Comparison of ENCODE assay signal across 8 mouse cellular contexts in the genomic region with DNA sequence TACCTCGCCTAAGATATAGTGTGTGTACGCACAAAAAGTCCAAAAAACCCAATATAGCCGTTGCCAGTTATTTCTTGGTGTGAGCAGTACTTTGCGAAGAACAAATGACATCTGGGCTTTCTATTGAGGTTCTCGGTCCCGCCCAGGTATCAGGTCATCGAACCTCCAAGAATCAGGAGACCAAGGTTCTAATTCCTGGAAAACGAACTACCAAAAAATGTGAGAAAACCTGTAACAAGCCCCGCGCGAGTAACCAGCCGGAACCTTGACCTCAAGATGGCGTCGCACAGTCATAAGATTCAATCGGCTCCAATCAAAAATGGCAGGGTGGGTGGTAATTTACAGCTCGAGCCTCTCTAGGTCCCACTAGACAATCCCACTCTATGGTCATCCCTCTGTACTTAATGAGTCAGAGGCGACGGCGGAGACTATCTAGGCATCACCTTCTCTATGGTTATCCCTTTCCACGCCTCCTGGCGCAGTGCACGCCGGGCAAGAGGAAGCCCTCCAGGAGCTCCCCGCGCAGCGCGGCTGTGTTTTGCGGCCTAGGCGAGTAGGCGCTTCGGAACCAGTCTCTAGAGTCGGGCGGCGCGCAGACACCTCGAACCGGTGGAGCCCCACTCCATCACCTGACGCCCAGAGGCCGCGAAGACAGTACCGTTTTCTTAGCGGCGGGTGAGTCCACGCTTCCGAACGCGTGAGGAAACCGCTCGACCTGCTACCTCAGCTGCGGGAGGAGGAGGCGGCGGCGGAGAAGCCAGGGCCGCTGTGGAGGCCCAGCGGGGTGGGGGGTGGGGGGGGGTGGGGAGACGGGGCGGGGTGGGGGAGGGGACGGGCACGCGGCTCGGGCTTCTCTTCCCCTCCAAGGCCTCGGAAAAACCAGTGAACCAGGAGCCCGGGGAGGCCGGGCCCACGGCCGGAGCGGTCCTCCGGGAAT. TPM values are rescaled to one million over a fixed set of nuclear protein-coding genes. Genes with fewer than 3 reads are reported as not detected.
DNase-seq lines count a peak whose midpoint lies in the region; ATAC-seq lines count a peak whose summit lies in the region.

No protein-coding gene starts in this region.

- ATAC-seq in megakaryocyte progenitor cell, adult 5-6 weeks (replicated peaks; ENCODE audit: poor library complexity) = peak; percentile 99

- peak; percentile 97 for DNase-seq in adipocyte (ENCODE audit: low spot score)
- DNase-seq in embryo, embryonic 10 days (ENCODE audit: low spot score) = peak; percentile 99
- DNase-seq in gastrocnemius, postnatal 10 days = peak; percentile 90
- DNase-seq in induced T-regulatory cell, adult 2 months (ENCODE audit: low read depth) = peak; percentile 99
- peak; percentile 98 to 99 for DNase-seq in left cerebral cortex, adult 9 months (ENCODE audit: low spot score in 2 of 2)
- peak; percentile 92 for DNase-seq in right cerebral cortex, postnatal 14 days
- peak; percentile 92 to 97 for DNase-seq in urinary bladder, postnatal 36 days (ENCODE audit: low spot score in 2 of 2)

RNA-seq across cellular contexts. Expression of a gene that starts 1.0 kb away (rescaled TPM):
- total RNA-seq in gastrocnemius, postnatal 10 days (2021) = 10 to 100 TPM; 54.6 to 75.1 TPM
- 198 and 253 TPM in 2 replicates for total RNA-seq in megakaryocyte progenitor cell, adult 5-6 weeks (2015)
- total RNA-seq in megakaryocyte progenitor cell, adult 5-6 weeks (2017) = 166 and 257 TPM in 2 replicates

RNA-seq across cellular contexts. Expression of a gene that starts 35.0 kb away (rescaled TPM):
- 10 to 100 TPM; 16.5 to 17.7 TPM for total RNA-seq in gastrocnemius, postnatal 10 days (2021)
- 4.1 and 5.7 TPM in 2 replicates for total RNA-seq in megakaryocyte progenitor cell, adult 5-6 weeks (2015)
- total RNA-seq in megakaryocyte progenitor cell, adult 5-6 weeks (2017) = 10.9 and 18.7 TPM in 2 replicates

RNA-seq across cellular contexts. Expression of a gene that starts 55.9 kb away (rescaled TPM):
- total RNA-seq in gastrocnemius, postnatal 10 days (2021) = 10 to 100 TPM; 28.0 to 34.1 TPM
- total RNA-seq in megakaryocyte progenitor cell, adult 5-6 weeks (2015) = 71.4 and 71.5 TPM in 2 replicates
- 60.8 and 75.1 TPM in 2 replicates for total RNA-seq in megakaryocyte progenitor cell, adult 5-6 weeks (2017)

Comparison
In these comparisons a context has a peak if more than half of its experiments do, and no peak if none do; other contexts are left out.
1. Peak in every context shown above with its lines: DNase-seq and ATAC-seq.